Mouse (Mus musculus) thymus, postnatal 4 days (tissue): ENCODE data around the gene Dnah5.

ENCODE experiments used
- DNase-seq: peaks from one replicate; pipeline ENCODE4 v3.0.0; 2021

The Dnah5 gene

DNA sequence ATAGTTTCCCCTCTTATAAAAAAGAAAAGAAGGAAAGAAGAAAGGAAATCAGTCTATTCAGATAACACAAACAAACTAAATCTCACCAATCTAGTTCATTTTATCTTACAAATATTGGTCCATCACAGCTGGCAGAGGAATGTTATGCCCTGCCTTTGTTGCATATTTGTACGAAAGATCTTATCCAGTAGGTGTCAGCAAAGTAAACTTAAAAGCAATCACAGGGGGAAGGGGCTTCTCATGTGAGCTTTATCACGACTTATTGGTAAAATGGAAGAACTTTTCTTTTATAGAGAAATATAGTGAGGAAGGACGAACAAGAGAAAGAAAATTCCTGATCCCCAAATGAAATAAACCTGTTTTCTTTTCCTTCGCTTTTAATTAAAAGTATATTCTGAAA, 299.3 kb downstream of the Dnah5 start:
- DNase-seq = no peak

DNA sequence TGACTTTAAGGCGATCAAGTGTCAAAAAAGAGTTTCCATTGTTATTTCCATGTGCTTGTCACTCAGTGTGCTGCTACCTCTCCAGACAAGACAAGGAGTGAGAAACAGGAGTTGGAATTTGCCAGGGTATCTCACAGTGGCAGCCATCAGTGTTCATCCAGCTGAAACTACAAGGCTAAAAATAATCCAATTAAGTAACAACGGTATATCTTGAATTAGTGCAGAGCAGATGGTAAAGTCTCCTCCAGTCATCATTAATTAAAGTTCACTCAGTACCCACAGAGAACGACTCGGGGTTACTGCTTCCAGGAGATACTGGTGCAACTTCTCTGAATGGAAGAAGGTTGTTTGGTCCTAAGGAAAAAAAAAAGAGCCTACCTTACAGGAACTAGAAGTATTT, 311.6 kb downstream of the Dnah5 start:
- no peak for DNase-seq
